Mouse (Mus musculus): ENCODE measurements around the gene Cldn34c2. TPM values are rescaled to one million over a fixed set of nuclear protein-coding genes. Genes with fewer than 3 reads are reported as not detected.
"Not testable (repeated sequence)": the region's sequence is repeated elsewhere in the genome, so short reads cannot be mapped to it uniquely, and the experiment has no call there.

Gene Cldn34c2
- not detected in 2 replicates for polyA plus RNA-seq (2012; rRNA removed)

DNA sequence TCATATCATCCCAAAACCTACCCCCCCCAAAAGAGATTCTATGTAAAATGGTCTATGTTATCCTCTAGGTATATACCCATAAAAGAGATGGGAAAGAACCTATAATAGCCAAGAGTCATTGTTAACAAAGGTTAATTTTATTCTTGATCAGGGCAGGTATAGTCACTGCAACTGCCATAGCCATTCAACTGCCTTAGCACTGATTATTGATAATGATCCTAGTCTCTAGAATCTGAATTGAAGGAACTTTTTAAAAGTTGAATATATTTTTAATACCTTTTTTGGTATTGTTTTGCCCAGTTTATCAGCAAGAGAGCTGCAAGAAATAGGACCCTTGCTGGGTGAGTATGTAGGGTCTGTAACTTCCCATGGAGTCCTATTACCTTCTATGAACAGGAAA is at the start of gene Cldn34c2:
TSS of gene Cldn34c2 (plus strand) at position 301 of the 400 bp plus-strand sequence.
- H3K4me1 ChIP-seq (ENCODE audit: control insufficient read depth, insufficient read depth, insufficient read length, low read length); H3K27ac ChIP-seq (ENCODE audit: insufficient read depth, low read depth, low read length); H3K4me3 ChIP-seq (ENCODE audit: low read depth, low read length); H3K27me3 ChIP-seq (ENCODE audit: control insufficient read depth, insufficient read depth, low read length); H3K36me3 ChIP-seq (ENCODE audit: control insufficient read depth, insufficient read depth, low read length): not testable (repeated sequence)

GRCm38 (mm10) chrX:123551378-123551777 is 30.1 kb upstream of the Cldn34c2 start:
- H3K4me1 ChIP-seq (ENCODE audit: control insufficient read depth, insufficient read depth, insufficient read length, low read length); H3K27me3 ChIP-seq (ENCODE audit: control insufficient read depth, insufficient read depth, low read length); H3K27ac ChIP-seq (ENCODE audit: insufficient read depth, low read depth, low read length); H3K36me3 ChIP-seq (ENCODE audit: control insufficient read depth, insufficient read depth, low read length); H3K4me3 ChIP-seq (ENCODE audit: low read depth, low read length): not testable (repeated sequence)
- 86% methylated on average over 13 of the region's 13 CpGs for WGBS

- H3K36me3 ChIP-seq (ENCODE audit: control insufficient read depth, insufficient read depth, low read length); H3K4me1 ChIP-seq (ENCODE audit: control insufficient read depth, insufficient read depth, insufficient read length, low read length); H3K4me3 ChIP-seq (ENCODE audit: low read depth, low read length); H3K27ac ChIP-seq (ENCODE audit: insufficient read depth, low read depth, low read length); H3K27me3 ChIP-seq (ENCODE audit: control insufficient read depth, insufficient read depth, low read length): not testable (repeated sequence)
- 76% methylated on average over 8 of the region's 12 CpGs for WGBS
Measured at GRCm38 (mm10) chrX:123612158-123612828, 30.8 kb downstream of the Cldn34c2 start.

Other genes starting within 250 kb of the Cldn34c2 start
- not detected in 2 replicates for gene Gm17467, start 123.1 kb downstream of the Cldn34c2 start, polyA plus RNA-seq (2012; rRNA removed)
- not detected in 2 replicates for gene Cldn34c3, start 212.0 kb downstream of the Cldn34c2 start, polyA plus RNA-seq (2012; rRNA removed)

All from small intestine, adult 2 months (tissue).